Mouse (Mus musculus) midbrain, postnatal 0 days (tissue): ENCODE measurements around the gene Mbl1. TPM values are rescaled to one million over a fixed set of nuclear protein-coding genes. Genes with fewer than 3 reads are reported as not detected.

Source experiments
- ATAC-seq: fragments of 200-750 bp; cut with Nextera tagmentation; 2 replicates; pipeline ENCODE4 v1.8.0; 2017; ENCODE audit warnings: moderate number of reproducible peaks, mild to moderate bottlenecking, moderate TSS enrichment, moderate library complexity; ENCODE audit not compliant: low FRiP score
- DNase-seq: peaks from one replicate; pipeline ENCODE4 v3.0.0-alpha.2; 2015; ENCODE audit warnings: low spot score
- H3K27ac ChIP-seq: fragments of 300-500 bp; sonication (generic); 2 replicates; pipeline ENCODE4 v1.5.1; 2014; ENCODE audit warnings: low read depth, mild to moderate bottlenecking, low read length, mixed read lengths
- H3K27me3 ChIP-seq: fragments of 300-500 bp; sonication (generic); 2 replicates; pipeline ENCODE4 v1.6.1; 2014; ENCODE audit warnings: low read length, control low read depth, mixed read lengths; ENCODE audit not compliant: insufficient read depth
- H3K36me3 ChIP-seq: fragments of 300-500 bp; sonication (generic); 2 replicates; pipeline ENCODE4 v1.6.1; 2014; ENCODE audit warnings: low read length, control low read depth, mixed read lengths; ENCODE audit not compliant: insufficient read depth
- H3K4me1 ChIP-seq: fragments of 300-500 bp; sonication (generic); 2 replicates; pipeline ENCODE4 v1.6.1; 2014; ENCODE audit warnings: mild to moderate bottlenecking, control low read depth, antibody characterized with exemption, low read length, mixed read lengths; ENCODE audit not compliant: insufficient read depth
- H3K4me2 ChIP-seq: fragments of 300-500 bp; sonication (generic); 2 replicates; pipeline ENCODE4 v1.6.1; 2014; ENCODE audit warnings: low read depth, mild to moderate bottlenecking, low read length, mixed read lengths; ENCODE audit not compliant: poor library complexity, severe bottlenecking
- H3K4me3 ChIP-seq: fragments of 300-500 bp; sonication (generic); 2 replicates; pipeline ENCODE4 v1.5.1; 2014; ENCODE audit warnings: low read depth, mild to moderate bottlenecking, low read length, moderate library complexity
- H3K9ac ChIP-seq: fragments of 300-500 bp; sonication (generic); replicated peaks from 2 replicates; pipeline ENCODE4 v1.6.1; 2014; ENCODE audit warnings: mild to moderate bottlenecking, low read length, moderate library complexity, mixed read lengths; ENCODE audit not compliant: poor library complexity, severe bottlenecking
- H3K9me3 ChIP-seq: fragments of 300-500 bp; sonication (generic); 2 replicates; pipeline ENCODE4 v1.6.1; 2016; ENCODE audit warnings: low read length, control low read depth
- CTCF ChIP-seq: IDR thresholded peaks from 2 replicates; pipeline ENCODE4 v1.5.1; 2016; ENCODE audit warnings: antibody characterized with exemption, mild to moderate bottlenecking
- WGBS: fragments of 180-500 bp; shearing (Covaris S2); extraction: QIAGEN DNeasy Blood & Tissue Kit; methylation state at CpG from one replicate; pipeline ENCODE4 v1.1.7; 2014; 5-methylcytosine and 5-hydroxymethylcytosine counted together
- polyA plus RNA-seq: library from polyadenylated mRNA; unstranded; fragments of >200 nt; fragmentation: Nextera tagmentation; extraction: Ambion mirVana; gene quantifications from 2 replicates; pipeline ENCODE4 v1.2.1, GENCODE M21; 2015
- total RNA-seq: library from RNA; depleted of rRNA; stranded (reverse); fragments of >200 nt; gene quantifications from 2 replicates; pipeline ENCODE4 v1.2.3, GENCODE M21; 2014; rRNA removed

Gene Mbl1
- total and polyA plus RNA-seq, 2 experiments from 2014 or later = not detected

DNA sequence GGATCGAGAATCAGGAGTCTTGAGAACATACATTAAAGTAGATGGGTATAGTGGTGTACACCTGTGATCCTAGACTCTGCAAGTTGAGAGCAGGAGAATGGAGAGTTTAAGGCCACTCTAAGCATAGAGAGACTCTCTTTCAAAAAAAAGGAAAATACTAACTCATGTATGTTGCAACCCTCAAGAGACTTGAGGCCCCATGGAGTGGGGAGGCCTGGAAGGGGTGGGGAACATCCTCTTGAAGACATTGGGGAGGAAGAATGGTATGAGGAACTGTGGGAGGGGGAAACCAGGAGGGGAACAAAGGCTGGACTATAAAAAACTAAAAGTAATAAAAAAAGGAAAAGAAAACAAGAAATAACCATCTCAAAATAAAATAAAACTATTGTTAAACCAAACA lies 17.3 kb downstream of the Mbl1 start:
- Histone ChIP-seq H3K9me3 (no peaks in the 10 kb centered on the region), H3K9ac (no peak overlapping the region), H3K36me3 (no peaks in the 10 kb centered on the region), H3K4me1 (no peaks in the 10 kb centered on the region), H3K4me3 (no peak overlapping the region), H3K27me3 (no peaks in the 10 kb centered on the region), H3K4me2 (no peak overlapping the region), H3K27ac (no peak overlapping the region)
- ATAC-seq (no peak), DNase-seq (no peak)
- 97% methylated on average over 1 of the region's 1 CpGs for WGBS
- no peak for TF ChIP-seq CTCF

DNA sequence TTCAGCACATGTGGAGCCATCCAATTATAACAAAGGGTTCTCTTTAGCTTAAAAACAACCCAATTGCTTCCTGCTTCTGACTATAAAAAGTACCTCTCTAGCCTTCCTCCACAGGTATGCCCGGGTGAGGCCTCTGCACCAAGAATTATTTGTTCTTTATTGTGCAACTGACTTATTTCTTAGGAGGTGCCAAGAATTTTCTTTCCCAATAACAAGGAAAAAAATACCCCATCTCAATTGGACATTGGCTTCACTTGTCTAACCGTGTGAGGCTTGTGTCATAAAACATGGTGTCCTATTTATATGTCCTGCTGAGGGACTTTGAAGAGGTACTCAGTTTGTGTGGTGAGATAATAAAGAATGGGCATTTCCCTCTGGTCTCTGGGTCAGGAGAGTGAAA lies 19.3 kb downstream of the Mbl1 start:
- ATAC-seq (no peak), DNase-seq (no peak)
- Histone ChIP-seq H3K9ac (no peak overlapping the region), H3K27ac (no peak overlapping the region), H3K4me1 (no peaks in the 10 kb centered on the region), H3K4me3 (no peak overlapping the region), H3K4me2 (no peak overlapping the region), H3K27me3 (no peaks in the 10 kb centered on the region), H3K36me3 (no peaks in the 10 kb centered on the region), H3K9me3 (no peaks in the 10 kb centered on the region)
- no peak for TF ChIP-seq CTCF
- WGBS = 90% methylated on average over 2 of the region's 2 CpGs

DNA sequence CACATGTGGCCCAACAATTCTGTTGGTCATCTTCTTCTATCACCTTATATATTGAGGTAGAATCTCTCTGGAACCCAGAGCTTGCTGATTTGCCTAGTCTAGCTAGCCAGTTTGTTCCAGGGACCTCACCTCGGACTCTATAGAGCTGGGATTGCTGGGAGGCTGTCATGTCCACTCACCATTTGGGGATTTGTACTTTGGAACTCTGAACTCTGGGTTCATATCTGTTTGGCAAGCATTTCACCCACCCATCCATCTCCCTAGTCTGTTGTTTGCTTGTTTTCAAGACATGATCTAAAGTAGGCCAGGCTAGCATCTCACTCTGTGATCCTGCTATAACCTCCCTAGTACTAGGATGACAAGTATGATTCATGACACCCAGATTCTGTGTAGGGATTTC lies 23.5 kb downstream of the Mbl1 start:
- DNase-seq = no peak
- Histone ChIP-seq H3K9me3 (no peaks in the 10 kb centered on the region), H3K9ac (no peak overlapping the region), H3K27ac (no peak overlapping the region), H3K27me3 (no peaks in the 10 kb centered on the region), H3K4me2 (no peak overlapping the region), H3K4me3 (no peak overlapping the region), H3K4me1 (no peaks in the 10 kb centered on the region), H3K36me3 (no peaks in the 10 kb centered on the region)
- no peak for TF ChIP-seq CTCF
- no peak for ATAC-seq
- 70% methylated on average over 1 of the region's 1 CpGs for WGBS

DNA sequence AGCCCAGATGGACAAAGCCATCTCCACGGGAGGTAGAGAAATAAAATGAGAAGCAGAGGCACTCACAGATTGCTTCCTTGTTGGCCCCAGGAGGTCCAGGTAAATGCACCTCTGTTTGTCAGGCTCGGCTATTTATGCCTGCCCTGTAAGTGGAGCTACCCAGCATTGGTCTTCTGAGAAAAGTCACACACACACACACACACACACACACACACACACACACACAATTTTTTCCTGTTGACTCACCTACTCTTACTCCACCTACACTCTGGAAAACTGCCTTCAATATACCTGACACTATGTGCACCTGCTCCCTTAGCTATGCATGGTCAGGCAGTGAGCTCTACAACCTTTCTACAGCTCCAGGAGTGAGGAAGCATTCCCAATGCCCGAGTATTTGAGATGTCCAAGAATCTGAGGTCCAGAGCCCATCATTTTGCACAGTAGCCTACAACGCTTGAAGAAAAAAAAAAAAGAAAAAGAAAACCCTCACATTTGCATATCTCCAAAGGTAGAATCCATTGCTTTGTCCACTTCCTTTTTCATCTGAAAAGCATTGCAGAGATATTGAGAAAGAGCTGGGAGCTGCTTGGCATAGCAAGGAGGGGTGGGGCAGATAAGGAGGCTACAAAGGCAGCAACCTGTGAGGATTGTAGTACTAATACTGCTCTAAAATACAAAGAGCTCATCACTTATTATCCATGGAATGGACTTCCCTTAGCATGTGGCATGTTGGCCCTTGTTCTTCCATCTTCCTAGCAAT lies 34.0 kb downstream of the Mbl1 start, which contains the start of gene Sftpd:
Gene Sftpd, minus strand, starts transcription at position 91 of the 763 bp plus-strand sequence.
- no peak for TF ChIP-seq CTCF
- Histone ChIP-seq H3K36me3 (no peaks in the 10 kb centered on the region), H3K4me2 (no peak within 1 kb of the TSS), H3K4me3 (no peak within 1 kb of the TSS), H3K27me3 (no peaks in the 10 kb centered on the region), H3K9ac (no peak within 1 kb of the TSS), H3K9me3 (no peaks in the 10 kb centered on the region), H3K4me1 (no peaks in the 10 kb centered on the region), H3K27ac (no peak within 1 kb of the TSS)
- no peak for ATAC-seq
- DNase-seq = no peak
- WGBS = 80% methylated on average over 4 of the region's 4 CpGs

DNA sequence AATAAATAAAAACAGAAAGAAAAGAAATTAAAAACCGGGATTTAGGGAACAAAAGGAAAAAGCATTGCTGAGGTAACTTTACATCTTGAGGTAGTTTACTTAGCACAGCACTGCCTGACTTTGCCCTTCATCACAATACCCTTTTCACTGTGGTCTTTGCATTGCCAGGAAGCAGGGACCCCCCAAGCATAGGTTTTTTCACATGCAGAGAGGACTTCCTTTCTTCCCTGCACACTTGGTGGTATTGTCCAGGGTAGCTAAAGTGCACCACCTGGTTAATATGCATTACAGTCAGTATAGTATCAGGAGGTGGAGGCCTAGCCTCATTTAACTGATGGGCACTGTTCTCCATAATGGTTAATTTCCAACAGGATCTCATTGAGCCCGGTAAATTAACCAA lies 38.2 kb downstream of the Mbl1 start:
- H3K27ac ChIP-seq = no peak overlapping the region
- no peaks in the 10 kb centered on the region for H3K27me3 ChIP-seq
- ATAC-seq = no peak

DNA sequence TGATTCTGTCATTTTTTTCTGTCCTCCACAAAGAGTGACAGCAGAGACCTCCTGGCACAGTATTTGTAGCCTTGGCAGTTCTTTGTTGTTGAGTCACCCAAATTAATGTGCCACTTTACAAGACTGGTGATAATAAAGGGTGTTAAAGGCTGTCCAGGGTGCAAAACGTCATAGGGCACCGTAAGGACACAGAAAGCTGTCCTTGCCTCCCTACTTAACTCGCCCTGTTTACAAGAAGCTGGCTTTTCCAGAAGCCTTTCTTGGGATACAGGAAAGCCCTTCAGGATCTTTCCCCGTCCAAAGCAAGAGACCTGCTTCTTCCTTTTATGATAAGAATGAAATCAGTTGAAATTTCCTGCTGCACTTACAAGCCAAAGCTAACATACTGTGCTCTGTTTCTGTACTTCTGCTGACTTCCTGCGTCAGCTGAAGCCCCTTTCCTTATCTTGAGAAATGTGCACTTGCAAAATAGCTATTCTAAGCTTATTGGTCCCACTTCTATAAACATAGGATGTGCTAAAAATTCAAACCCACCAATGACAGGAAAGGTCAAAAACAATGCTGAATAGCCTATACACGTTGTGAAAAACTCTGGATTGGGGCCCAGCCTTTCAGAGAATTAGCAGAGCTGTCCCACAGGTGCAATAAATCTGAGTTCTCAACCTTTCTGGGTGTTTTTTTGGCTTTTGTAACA lies 46.9 kb downstream of the Mbl1 start:
- ATAC-seq = no peak
- no peak for TF ChIP-seq CTCF
- Histone ChIP-seq H3K27ac (no peak overlapping the region), H3K27me3 (no peaks in the 10 kb centered on the region), H3K9ac (no peak overlapping the region), H3K36me3 (no peaks in the 10 kb centered on the region), H3K9me3 (no peaks in the 10 kb centered on the region), H3K4me1 (no peaks in the 10 kb centered on the region), H3K4me2 (no peak overlapping the region), H3K4me3 (no peak overlapping the region)
- WGBS = 70% methylated on average over 6 of the region's 6 CpGs
- no peak for DNase-seq

More for the DNA sequence above, 38.2 kb downstream of the Mbl1 start:
- Histone ChIP-seq H3K4me2 (no peak overlapping the region), H3K9ac (no peak overlapping the region), H3K36me3 (no peaks in the 10 kb centered on the region), H3K4me1 (no peaks in the 10 kb centered on the region), H3K9me3 (0 out of 2 replicates have a peak, but pooled peaks cover 2% of the 10 kb centered on the region), H3K4me3 (no peak overlapping the region)
- DNase-seq = no peak
- TF ChIP-seq CTCF = no peak
- 87% methylated on average over 2 of the region's 2 CpGs for WGBS

Other genes starting within 250 kb of the Mbl1 start
- 31.2 and 31.8 TPM in 2 replicates for gene Tspan14, start 184.7 kb upstream of the Mbl1 start, total RNA-seq
- gene Tspan14, start 184.7 kb upstream of the Mbl1 start, polyA plus RNA-seq = 28.3 and 31.3 TPM in 2 replicates
- 50.0 and 66.3 TPM in 2 replicates for gene Fam213a, start 137.7 kb upstream of the Mbl1 start, total RNA-seq
- gene Fam213a, start 137.7 kb upstream of the Mbl1 start, polyA plus RNA-seq = 110 and 124 TPM in 2 replicates
- gene Dydc2, start 82.2 kb upstream of the Mbl1 start, total RNA-seq = not detected in 2 replicates
- gene Dydc2, start 82.2 kb upstream of the Mbl1 start, polyA plus RNA-seq = 0.72 and 0.92 TPM in 2 replicates
- 0.33 TPM in 1 of 2 replicates, not detected in the other for gene Dydc1, start 78.5 kb upstream of the Mbl1 start, total RNA-seq
- gene Dydc1, start 78.5 kb upstream of the Mbl1 start, polyA plus RNA-seq = 0.23 TPM in 1 of 2 replicates, not detected in the other
- gene Mat1a, start 46.4 kb upstream of the Mbl1 start, total RNA-seq = not detected in 2 replicates
- not detected in 2 replicates for gene Mat1a, start 46.4 kb upstream of the Mbl1 start, polyA plus RNA-seq
- not detected in 2 replicates for gene Sftpa1, start 19.7 kb upstream of the Mbl1 start, total RNA-seq
- gene Sftpa1, start 19.7 kb upstream of the Mbl1 start, polyA plus RNA-seq = not detected in 2 replicates
- not detected in 2 replicates for gene Sftpd, start 33.7 kb downstream of the Mbl1 start, total RNA-seq
- 0.12 TPM in 1 of 2 replicates, not detected in the other for gene Sftpd, start 33.7 kb downstream of the Mbl1 start, polyA plus RNA-seq
- 0.94 TPM in 1 of 2 replicates, not detected in the other for gene Gm2832, start 127.3 kb downstream of the Mbl1 start, total RNA-seq
- gene Gm2832, start 127.3 kb downstream of the Mbl1 start, polyA plus RNA-seq = 0.68 and 0.76 TPM in 2 replicates
- gene Gm5798, start 197.2 kb downstream of the Mbl1 start, total RNA-seq = not detected in 2 replicates
- not detected in 2 replicates for gene Gm5798, start 197.2 kb downstream of the Mbl1 start, polyA plus RNA-seq
- not detected in 2 replicates for gene Gm7945, start 234.9 kb downstream of the Mbl1 start, total RNA-seq
- gene Gm7945, start 234.9 kb downstream of the Mbl1 start, polyA plus RNA-seq = not detected in 2 replicates